Mouse (Mus musculus): ENCODE measurements around the gene 1700016C15Rik. TPM values are rescaled to one million over a fixed set of nuclear protein-coding genes. Genes with fewer than 3 reads are reported as not detected.

1700016C15Rik gene
- total and polyA plus RNA-seq, 2 experiments from 2014 or later: not detected

GRCm38 (mm10) chr1:177768931-177769330 is 39.3 kb downstream of the 1700016C15Rik start:
- ATAC-seq (ENCODE audit: low FRiP score): no peak
- Histone ChIP-seq H3K4me2 (ENCODE audit: low read depth, low read length, poor library complexity, severe bottlenecking) (no peak overlapping the region), H3K27ac (ENCODE audit: low read depth, low read length) (no peak overlapping the region), H3K27me3 (ENCODE audit: insufficient read depth, low read length) (no peaks in the 10 kb centered on the region), H3K9ac (replicated peaks; ENCODE audit: low read length, poor library complexity, severe bottlenecking) (no peak overlapping the region), H3K4me3 (ENCODE audit: low read depth, low read length) (no peak overlapping the region), H3K4me1 (ENCODE audit: insufficient read depth, low read length) (no peaks in the 10 kb centered on the region), H3K36me3 (ENCODE audit: insufficient read depth, low read length) (peaks cover 22% of the 10 kb centered on the region), H3K9me3 (ENCODE audit: low read length) (no peaks in the 10 kb centered on the region)
- no peak for DNase-seq (ENCODE audit: low spot score)
- TF ChIP-seq CTCF (IDR thresholded peaks at IDR 0.05): no peak

GRCm38 (mm10) chr1:177777397-177777796 is 47.8 kb downstream of the 1700016C15Rik start:
- Histone ChIP-seq H3K27ac (ENCODE audit: low read depth, low read length) (no peak overlapping the region), H3K36me3 (ENCODE audit: insufficient read depth, low read length) (peaks cover 12% of the 10 kb centered on the region; the same call in 1 of the 2 replicates), H3K4me3 (ENCODE audit: low read depth, low read length) (no peak overlapping the region), H3K4me2 (ENCODE audit: low read depth, low read length, poor library complexity, severe bottlenecking) (no peak overlapping the region), H3K9ac (replicated peaks; ENCODE audit: low read length, poor library complexity, severe bottlenecking) (no peak overlapping the region), H3K4me1 (ENCODE audit: insufficient read depth, low read length) (no peaks in the 10 kb centered on the region), H3K27me3 (ENCODE audit: insufficient read depth, low read length) (no peaks in the 10 kb centered on the region), H3K9me3 (ENCODE audit: low read length) (no peaks in the 10 kb centered on the region)
- ATAC-seq (ENCODE audit: low FRiP score) (no peak), DNase-seq (ENCODE audit: low spot score) (no peak)
- TF ChIP-seq CTCF (IDR thresholded peaks at IDR 0.05): no peak
- 87% methylated on average over 2 of the region's 2 CpGs for WGBS

- Histone ChIP-seq H3K9ac (replicated peaks; ENCODE audit: low read length, poor library complexity, severe bottlenecking) (no peak overlapping the region), H3K4me1 (ENCODE audit: insufficient read depth, low read length) (no peaks in the 10 kb centered on the region; the same call in 1 of the 2 replicates), H3K4me2 (ENCODE audit: low read depth, low read length, poor library complexity, severe bottlenecking) (no peak overlapping the region), H3K4me3 (ENCODE audit: low read depth, low read length) (no peak overlapping the region), H3K9me3 (ENCODE audit: low read length) (no peaks in the 10 kb centered on the region), H3K27ac (ENCODE audit: low read depth, low read length) (no peak overlapping the region), H3K27me3 (ENCODE audit: insufficient read depth, low read length) (no peaks in the 10 kb centered on the region), H3K36me3 (ENCODE audit: insufficient read depth, low read length) (no peaks in the 10 kb centered on the region)
- ATAC-seq (ENCODE audit: low FRiP score): no peak
- no peak for TF ChIP-seq CTCF (IDR thresholded peaks at IDR 0.05)
- WGBS: 88% methylated on average over 3 of the region's 3 CpGs
- DNase-seq (ENCODE audit: low spot score): no peak
Observed at GRCm38 (mm10) chr1:177792835-177793234, 63.2 kb downstream of the 1700016C15Rik start.

- Histone ChIP-seq H3K36me3 (ENCODE audit: insufficient read depth, low read length) (no peaks in the 10 kb centered on the region), H3K4me3 (ENCODE audit: low read depth, low read length) (peak overlapping the region; percentile 66), H3K27ac (ENCODE audit: low read depth, low read length) (no peak overlapping the region), H3K27me3 (ENCODE audit: insufficient read depth, low read length) (no peaks in the 10 kb centered on the region), H3K4me2 (ENCODE audit: low read depth, low read length, poor library complexity, severe bottlenecking) (peak overlapping the region; percentile 68), H3K4me1 (ENCODE audit: insufficient read depth, low read length) (no peaks in the 10 kb centered on the region; the same call in 1 of the 2 replicates), H3K9me3 (ENCODE audit: low read length) (no peaks in the 10 kb centered on the region), H3K9ac (replicated peaks; ENCODE audit: low read length, poor library complexity, severe bottlenecking) (0 out of 2 replicates have a peak overlapping the region, but pooled peaks have one; percentile 39)
- no peak for DNase-seq (ENCODE audit: low spot score)
- no peak for ATAC-seq (ENCODE audit: low FRiP score)
- WGBS: 8% methylated on average over 8 of the region's 8 CpGs
- TF ChIP-seq CTCF (IDR thresholded peaks at IDR 0.05): no peak
Observed at GRCm38 (mm10) chr1:177794866-177795265, 65.3 kb downstream of the 1700016C15Rik start.

GRCm38 (mm10) chr1:177795421-177796192 is 66.0 kb downstream of the 1700016C15Rik start:
- H3K36me3 ChIP-seq (ENCODE audit: insufficient read depth, low read length): no peaks in the 10 kb centered on the region
- under 1% methylated on average over 41 of the region's 41 CpGs for WGBS
- no peak for TF ChIP-seq CTCF (IDR thresholded peaks at IDR 0.05)
- peak overlapping the region; percentile 80 for H3K27ac ChIP-seq (ENCODE audit: low read depth, low read length)
- DNase-seq (ENCODE audit: low spot score): peak; percentile 35
- peak overlapping the region; percentile 66 for H3K4me3 ChIP-seq (ENCODE audit: low read depth, low read length)
- no peaks in the 10 kb centered on the region for H3K9me3 ChIP-seq (ENCODE audit: low read length)
- ATAC-seq (ENCODE audit: low FRiP score): peak; percentile 50
- H3K4me2 ChIP-seq (ENCODE audit: low read depth, low read length, poor library complexity, severe bottlenecking): peak overlapping the region; percentile 68
- H3K9ac ChIP-seq (replicated peaks; ENCODE audit: low read length, poor library complexity, severe bottlenecking): peak overlapping the region; percentile 75
- no peaks in the 10 kb centered on the region; the same call in 1 of the 2 replicates for H3K4me1 ChIP-seq (ENCODE audit: insufficient read depth, low read length)
- no peaks in the 10 kb centered on the region for H3K27me3 ChIP-seq (ENCODE audit: insufficient read depth, low read length)

GRCm38 (mm10) chr1:177796193-177796939 is 66.8 kb downstream of the 1700016C15Rik start, which contains the start of gene Adss:
Gene Adss, minus strand, starts transcription at chr1:177796511.
- peak; percentile 98 for DNase-seq (ENCODE audit: low spot score)
- under 1% methylated on average over 48 of the region's 64 CpGs for WGBS

More at GRCm38 (mm10) chr1:177796193-177796939, 66.8 kb downstream of the 1700016C15Rik start, which contains the start of gene Adss:
- H3K27me3 ChIP-seq (ENCODE audit: insufficient read depth, low read length): no peaks in the 10 kb centered on the region
- peak within 1 kb of the TSS; percentile 66 for H3K4me3 ChIP-seq (ENCODE audit: low read depth, low read length)
- H3K9me3 ChIP-seq (ENCODE audit: low read length): no peaks in the 10 kb centered on the region
- H3K9ac ChIP-seq (replicated peaks; ENCODE audit: low read length, poor library complexity, severe bottlenecking): peak within 1 kb of the TSS; percentile 75
- H3K4me1 ChIP-seq (ENCODE audit: insufficient read depth, low read length): no peaks in the 10 kb centered on the region; the same call in 1 of the 2 replicates
- no peaks in the 10 kb centered on the region for H3K36me3 ChIP-seq (ENCODE audit: insufficient read depth, low read length)
- peak within 1 kb of the TSS; percentile 68 for H3K4me2 ChIP-seq (ENCODE audit: low read depth, low read length, poor library complexity, severe bottlenecking)
- peak; percentile 99 for ATAC-seq (ENCODE audit: low FRiP score)
- H3K27ac ChIP-seq (ENCODE audit: low read depth, low read length): peak within 1 kb of the TSS; percentile 80
- TF ChIP-seq CTCF (IDR thresholded peaks at IDR 0.05): no peak

Measured in midbrain, postnatal 0 days (tissue).